Mouse (Mus musculus) right cerebral cortex, postnatal 36 days (tissue): ENCODE measurements at regions not wholly inside any gene's neighbourhood (a gene's known extent, or its start where the extent isn't known, plus 50 kb on each side); places are given as distances from the start of the nearest gene placed in this dataset.

Experiments used
- DNase-seq, 2 experiments: peaks; one replicate each; pipeline ENCODE4 v3.0.0; 2022; ENCODE audit warnings: low spot score in 2 of 2, mixed read lengths in 1 of 2

GRCm38 (mm10) chr13:42507535-42507934 lies 172.9 kb upstream of the Phactr1 start:
- DNase-seq, result no peak

GRCm38 (mm10) chr13:42518686-42519085 lies 161.7 kb upstream of the Phactr1 start:
- no peak for DNase-seq

- no peak for DNase-seq
These were observed 157.9 kb upstream of the Phactr1 start for GRCm38 (mm10) chr13:42522553-42522952.

- no peak for DNase-seq
These were observed 154.3 kb upstream of the Phactr1 start for GRCm38 (mm10) chr13:42526163-42526562.

GRCm38 (mm10) chr13:42526966-42527365 lies 153.5 kb upstream of the Phactr1 start:
- DNase-seq, result peak; percentile 2 to 3

GRCm38 (mm10) chr13:42528169-42528568 lies 152.3 kb upstream of the Phactr1 start:
- no peak for DNase-seq

- DNase-seq, result peak; percentile 32 to 74
These were observed 143.8 kb upstream of the Phactr1 start for GRCm38 (mm10) chr13:42536501-42537210.

- DNase-seq, result no peak
These were observed 142.4 kb upstream of the Phactr1 start for GRCm38 (mm10) chr13:42538046-42538445.

- DNase-seq, result no peak
These were observed 135.8 kb upstream of the Phactr1 start for GRCm38 (mm10) chr13:42544536-42545094.

- DNase-seq, result no peak
These were observed 134.0 kb upstream of the Phactr1 start for GRCm38 (mm10) chr13:42546389-42546788.

GRCm38 (mm10) chr13:42546851-42547250 lies 133.6 kb upstream of the Phactr1 start:
- DNase-seq, result no peak

- no peak for DNase-seq
These were observed 131.3 kb upstream of the Phactr1 start for GRCm38 (mm10) chr13:42549021-42549559.

GRCm38 (mm10) chr13:42554961-42555360 lies 125.5 kb upstream of the Phactr1 start:
- DNase-seq, result no peak

- DNase-seq, result no peak
These were observed 121.9 kb upstream of the Phactr1 start for GRCm38 (mm10) chr13:42558526-42558925.

- no peak for DNase-seq
These were observed 119.0 kb upstream of the Phactr1 start for GRCm38 (mm10) chr13:42561446-42561845.

GRCm38 (mm10) chr13:42565291-42566058 lies 114.9 kb upstream of the Phactr1 start:
- no peak for DNase-seq

- no peak for DNase-seq
These were observed 109.6 kb upstream of the Phactr1 start for GRCm38 (mm10) chr13:42570600-42571348.

- DNase-seq, result no peak
These were observed 106.2 kb upstream of the Phactr1 start for GRCm38 (mm10) chr13:42574189-42574588.

GRCm38 (mm10) chr13:42575725-42576426 lies 104.5 kb upstream of the Phactr1 start:
- DNase-seq, result peak; percentile 75 to 84

- no peak for DNase-seq
These were observed 101.0 kb upstream of the Phactr1 start for GRCm38 (mm10) chr13:42579471-42579870.

- no peak for DNase-seq
These were observed 91.3 kb upstream of the Phactr1 start for GRCm38 (mm10) chr13:42589136-42589535.
